Mouse (Mus musculus) lung, postnatal 14 days (tissue): ENCODE data around the gene Hspb7.

Source experiments
- DNase-seq: peaks from one replicate; pipeline ENCODE4 v3.0.0; 2021

The Hspb7 gene

GRCm38 (mm10) chr4:141420886-141421285 lies 307 bp downstream of the Hspb7 start:
- DNase-seq = no peak

GRCm38 (mm10) chr4:141421423-141421822 lies 844 bp downstream of the Hspb7 start:
- DNase-seq = peak; percentile 65

- no peak for DNase-seq
Measured at GRCm38 (mm10) chr4:141422841-141423240, 2.3 kb downstream of the Hspb7 start.

GRCm38 (mm10) chr4:141423288-141423687 lies 2.7 kb downstream of the Hspb7 start:
- no peak for DNase-seq

DNA sequence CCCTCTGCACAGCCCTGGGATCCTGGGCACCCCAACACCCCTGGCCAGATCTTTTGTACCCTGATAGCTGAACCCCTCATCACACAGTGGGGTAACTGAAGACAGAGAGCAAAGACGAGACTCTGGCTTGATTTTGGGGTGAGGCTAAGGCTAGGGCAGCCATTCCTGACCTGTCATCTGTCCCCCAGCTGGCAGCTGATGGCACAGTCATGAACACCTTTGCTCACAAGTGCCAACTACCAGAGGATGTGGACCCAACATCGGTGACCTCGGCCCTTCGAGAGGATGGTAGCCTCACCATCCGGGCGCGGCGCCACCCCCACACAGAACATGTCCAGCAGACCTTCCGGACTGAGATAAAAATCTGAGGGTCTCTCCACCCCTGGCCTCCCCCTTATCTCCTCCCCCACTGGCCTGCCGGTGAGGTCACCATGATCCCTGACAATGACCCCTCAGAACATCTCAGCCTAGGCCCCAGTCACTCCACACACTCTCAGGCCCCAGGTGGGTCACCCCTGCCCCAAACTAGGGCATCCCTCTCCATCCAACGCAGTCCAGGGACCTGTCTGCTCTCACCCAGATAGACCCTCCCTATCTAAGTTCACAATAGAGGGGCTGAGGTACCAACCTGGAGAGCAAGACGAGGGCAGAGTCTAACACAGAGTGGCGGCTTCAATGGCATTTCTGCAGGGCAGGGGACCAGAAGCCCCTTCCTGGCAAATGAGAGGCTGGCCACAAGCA lies 3.3 kb downstream of the Hspb7 start:
- no peak for DNase-seq

DNA sequence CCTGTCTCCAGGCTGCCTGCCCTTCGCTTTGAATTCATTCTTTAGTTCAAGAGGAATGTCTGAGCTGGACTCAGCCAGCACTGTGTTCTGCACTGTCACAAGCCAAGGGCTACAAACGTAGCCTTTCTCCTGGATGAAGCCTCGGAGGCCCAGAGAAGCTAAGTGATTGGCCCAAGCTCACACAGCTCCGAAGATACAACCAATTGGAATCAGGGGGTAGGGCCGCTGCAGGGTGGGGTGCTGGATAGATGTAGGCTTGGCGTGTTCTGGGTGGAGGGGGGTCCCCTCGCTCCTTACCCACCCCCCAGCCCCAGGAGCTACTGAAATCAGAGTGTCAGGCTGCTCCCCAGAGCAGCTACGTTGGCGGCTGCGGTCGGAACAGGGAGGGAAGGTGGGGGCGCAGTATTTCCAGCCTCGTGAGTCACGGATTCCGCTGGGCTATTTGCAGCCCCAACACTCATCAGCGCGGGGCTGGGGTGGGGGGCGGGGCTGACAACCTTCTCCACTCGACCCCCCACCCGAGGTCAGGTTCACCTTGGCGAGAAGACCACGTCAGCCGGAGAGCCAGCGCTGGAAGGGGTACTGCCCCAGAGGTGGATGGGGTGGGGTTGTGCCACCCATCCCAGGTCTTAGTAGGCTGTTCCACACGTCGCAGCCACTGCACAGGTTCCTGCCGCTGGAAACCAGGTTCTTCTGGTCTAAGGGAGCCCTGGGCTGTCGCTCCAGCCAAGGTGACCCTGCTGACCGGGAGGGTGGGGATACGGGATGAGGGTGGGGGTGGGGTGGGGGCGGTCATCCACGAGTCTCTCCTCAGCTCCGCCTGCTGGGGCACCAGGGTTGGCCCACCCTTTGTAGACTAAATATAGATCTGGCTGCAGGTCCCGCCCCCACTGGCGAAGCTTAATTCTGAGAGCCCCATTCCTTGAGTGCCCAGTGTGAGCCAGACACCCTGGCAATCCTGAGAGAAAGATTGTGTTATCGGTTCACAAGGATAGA lies 5.2 kb downstream of the Hspb7 start:
- DNase-seq = no peak

DNA sequence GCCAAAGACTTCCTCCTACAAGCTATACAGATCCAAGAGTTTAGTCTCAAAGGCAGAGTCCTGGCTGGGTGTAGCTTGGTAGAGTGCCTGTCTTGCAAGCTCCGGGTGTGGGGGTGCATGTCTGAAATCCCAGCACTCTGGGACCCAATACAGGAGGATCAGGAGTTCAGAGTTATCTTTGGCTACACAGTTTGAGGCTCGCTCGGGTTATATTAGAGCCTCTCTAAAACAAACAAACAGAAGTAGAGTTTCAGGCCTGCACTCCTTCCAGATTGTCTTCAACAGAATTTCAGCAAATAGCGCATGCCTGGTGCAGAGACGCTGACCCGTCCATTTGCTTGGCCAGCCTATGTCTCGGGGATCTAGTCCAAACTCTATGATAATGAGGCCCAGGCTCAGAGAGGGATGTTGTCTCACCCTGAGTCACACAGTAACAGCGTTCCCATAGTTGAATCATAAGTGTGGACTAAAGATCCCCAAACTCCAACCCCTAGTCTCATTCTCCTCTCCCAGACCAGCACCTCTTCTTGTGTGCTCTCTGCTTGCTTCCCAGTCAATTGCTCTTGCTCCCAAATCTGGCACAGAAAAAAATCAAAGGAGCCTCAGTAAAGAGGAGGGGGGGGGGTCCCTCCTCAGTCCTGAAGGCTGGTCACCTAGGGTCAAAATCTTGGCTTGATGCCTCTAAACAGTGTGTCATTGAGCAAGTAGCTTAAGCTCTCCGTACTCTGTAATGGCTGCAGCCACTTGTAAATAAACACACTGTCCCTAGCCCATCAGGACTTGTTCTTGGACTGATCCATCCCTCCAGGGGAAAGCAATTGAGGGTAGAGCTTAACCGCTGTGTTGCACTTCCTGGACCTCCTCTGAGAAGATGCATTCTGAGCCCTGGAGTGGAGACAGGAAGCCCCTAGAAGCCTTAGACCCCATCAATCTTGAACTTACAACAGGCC lies 6.5 kb downstream of the Hspb7 start:
- DNase-seq = no peak

DNA sequence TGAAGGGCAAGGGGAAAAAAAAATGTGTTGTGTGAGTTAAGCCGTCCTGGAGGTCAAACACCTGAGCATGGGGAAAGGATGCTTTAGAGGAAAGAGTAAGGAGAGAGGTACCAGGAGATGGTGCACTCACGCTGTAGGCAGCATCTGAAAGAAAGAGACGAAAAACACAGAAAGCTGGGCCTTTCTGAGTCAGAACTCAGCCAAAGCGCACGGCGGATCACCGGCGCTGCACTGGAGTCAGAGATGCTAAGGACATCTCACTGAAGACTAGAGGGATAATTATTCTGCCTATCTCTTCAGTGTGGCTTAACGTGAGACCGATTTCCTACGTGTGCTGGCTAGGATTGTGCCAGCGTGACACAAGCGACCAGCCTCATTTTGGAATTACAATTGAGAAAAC lies 7.3 kb downstream of the Hspb7 start:
- DNase-seq = no peak

DNA sequence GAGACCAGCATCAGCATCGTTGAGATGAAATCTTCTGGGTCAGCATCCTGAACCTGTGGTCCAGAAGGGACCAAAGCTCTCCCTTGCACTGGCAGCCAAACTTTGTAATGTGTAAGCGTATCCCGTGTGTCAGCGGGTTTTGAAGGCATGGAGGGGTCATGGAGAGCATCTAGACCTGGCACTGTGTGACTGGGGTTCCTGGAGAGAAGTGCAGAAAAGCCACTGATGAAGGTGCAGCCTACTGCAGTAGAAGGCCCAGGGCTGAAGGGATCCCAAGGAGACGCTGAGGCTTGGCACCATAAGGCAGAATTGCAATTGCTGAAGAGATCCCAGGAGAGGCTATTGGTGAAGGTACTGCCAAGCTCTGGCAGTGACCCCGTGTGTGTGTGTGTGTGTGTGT lies 8.8 kb downstream of the Hspb7 start:
- DNase-seq = no peak

DNA sequence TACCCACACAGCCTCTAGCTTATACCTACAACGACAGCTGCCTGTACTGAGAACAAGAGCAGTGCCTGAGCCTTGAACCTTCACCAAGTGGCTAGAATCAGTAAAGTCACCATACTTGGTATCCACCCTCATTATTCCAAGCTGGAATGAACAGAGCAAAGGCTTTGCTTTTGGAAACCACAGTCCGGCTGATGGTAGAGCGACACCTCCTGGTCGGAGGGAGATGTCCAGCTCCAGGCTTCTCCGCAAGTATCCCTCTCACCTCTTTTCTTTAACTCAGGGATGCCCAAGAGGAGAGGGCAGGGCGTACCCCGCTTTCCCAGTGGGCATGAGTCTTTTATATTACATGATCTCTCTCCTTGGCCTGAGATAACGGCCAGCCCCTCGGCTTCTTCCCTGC lies 9.3 kb downstream of the Hspb7 start:
- no peak for DNase-seq

- DNase-seq = peak; percentile 80
Measured at GRCm38 (mm10) chr4:141430997-141431396, 10.4 kb downstream of the Hspb7 start.

- DNase-seq = no peak
Measured at GRCm38 (mm10) chr4:141432666-141433065, 12.1 kb downstream of the Hspb7 start.

- no peak for DNase-seq
Measured at GRCm38 (mm10) chr4:141433191-141433590, 12.6 kb downstream of the Hspb7 start.

GRCm38 (mm10) chr4:141435974-141436373 lies 15.4 kb downstream of the Hspb7 start, which contains the start of gene Srarp:
Srarp (minus strand) TSS chr4:141436105.
- DNase-seq = no peak

- no peak for DNase-seq
Measured at GRCm38 (mm10) chr4:141439083-141439803, 18.7 kb downstream of the Hspb7 start.

- no peak for DNase-seq
Measured at GRCm38 (mm10) chr4:141440877-141441276, 20.3 kb downstream of the Hspb7 start.

DNA sequence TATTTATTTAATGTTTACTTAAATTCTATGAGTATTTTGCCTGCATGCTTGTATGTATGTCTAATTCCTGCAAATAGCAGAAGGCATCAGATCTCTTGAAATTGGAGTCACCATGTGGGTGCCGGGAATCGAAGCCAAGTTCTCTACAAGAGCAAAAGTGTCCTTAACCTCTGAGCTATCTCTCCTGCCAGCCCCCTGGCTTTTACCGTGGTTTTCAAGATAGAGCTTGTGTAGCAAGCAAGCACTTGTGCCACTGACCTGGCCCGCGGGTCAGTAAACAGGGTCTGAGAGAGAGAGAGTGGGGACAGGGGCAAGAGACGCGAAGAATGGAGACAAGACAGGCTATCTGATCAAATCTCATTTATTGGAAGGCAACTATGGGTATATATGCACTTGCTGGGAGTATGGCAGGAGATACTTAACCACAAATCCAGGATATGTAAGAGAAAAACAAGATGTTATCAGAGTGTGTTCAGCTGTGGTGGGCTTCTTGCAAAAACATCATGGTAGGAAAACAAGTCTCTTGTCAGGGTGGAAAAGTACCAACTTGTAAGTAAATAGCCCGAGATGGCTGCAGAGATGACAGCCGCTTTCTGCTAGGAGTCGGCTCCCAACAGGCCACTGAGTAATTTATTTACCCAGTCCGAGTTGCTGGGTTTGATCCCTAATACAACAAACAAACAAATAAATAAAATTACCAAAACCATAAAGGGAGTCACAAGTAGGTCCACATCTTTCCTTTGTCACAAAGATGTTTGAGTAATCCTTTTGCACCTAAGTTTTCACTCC lies 23.3 kb downstream of the Hspb7 start:
- DNase-seq = no peak

DNA sequence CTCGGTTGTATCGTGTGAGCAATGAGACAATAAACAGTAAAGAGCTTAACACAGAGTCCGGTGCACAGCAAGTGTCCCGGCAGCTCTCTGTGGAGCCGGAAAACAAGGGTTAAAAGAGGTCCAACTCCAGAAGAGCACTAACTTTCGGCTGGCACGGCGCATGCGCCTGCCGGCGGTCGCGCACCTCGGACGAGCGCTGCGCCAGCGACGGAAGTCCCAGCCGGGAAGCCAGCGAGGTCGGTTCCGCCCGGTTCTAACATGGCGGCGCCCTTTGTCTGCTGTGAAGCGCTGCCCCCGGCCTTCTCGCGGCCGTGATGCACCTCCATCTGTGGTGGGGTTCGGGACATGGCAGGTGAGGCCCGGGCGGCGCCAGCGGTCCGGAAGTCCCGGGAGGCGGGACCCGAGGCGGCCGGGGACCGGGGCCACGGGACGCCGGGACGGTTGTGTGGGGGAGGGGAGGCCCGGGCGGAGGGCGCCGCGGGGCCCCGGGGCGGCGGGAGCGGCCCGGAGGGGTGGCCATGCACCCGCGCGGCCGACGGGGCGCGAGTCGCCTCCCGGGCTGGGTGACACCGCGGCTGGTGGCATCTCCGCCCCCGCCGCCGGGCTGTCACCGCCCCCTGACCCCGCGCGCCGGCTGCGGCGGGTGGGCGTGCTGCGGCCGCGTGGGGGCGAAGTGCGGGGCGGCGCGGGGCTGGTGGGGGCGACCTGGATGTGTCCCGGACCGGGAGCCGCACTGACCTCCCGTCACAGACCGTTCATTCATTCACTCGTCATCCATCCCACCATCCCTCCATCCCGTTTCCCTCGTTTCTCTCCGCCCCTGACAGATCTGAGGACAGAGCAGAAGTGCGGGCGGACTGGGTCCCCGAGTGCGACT lies 24.1 kb downstream of the Hspb7 start, which contains the start of gene Zbtb17:
Gene Zbtb17 (plus strand): TSS at position 204 of the 877 bp plus-strand sequence.
- DNase-seq = peak; percentile 91

DNA sequence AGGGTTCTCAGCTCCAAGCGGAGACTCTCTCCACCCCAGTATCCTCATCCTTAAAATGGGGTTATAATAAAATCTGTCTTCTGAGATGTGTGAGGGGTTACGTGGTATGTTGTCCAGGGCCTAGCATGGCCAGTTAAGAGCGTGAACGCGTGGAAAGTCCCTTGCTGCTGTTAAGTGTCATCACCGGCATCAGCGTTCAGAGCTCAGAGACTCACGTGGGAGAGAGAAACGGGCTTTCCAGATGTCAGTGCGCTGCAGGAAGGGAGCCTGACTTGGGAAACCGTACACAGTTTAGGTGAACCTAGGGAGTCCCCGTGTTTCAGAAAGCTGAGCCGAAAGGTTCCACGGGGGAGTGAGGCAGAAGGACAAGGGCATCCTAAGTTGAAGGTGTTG lies 24.7 kb downstream of the Hspb7 start:
- no peak for DNase-seq

DNA sequence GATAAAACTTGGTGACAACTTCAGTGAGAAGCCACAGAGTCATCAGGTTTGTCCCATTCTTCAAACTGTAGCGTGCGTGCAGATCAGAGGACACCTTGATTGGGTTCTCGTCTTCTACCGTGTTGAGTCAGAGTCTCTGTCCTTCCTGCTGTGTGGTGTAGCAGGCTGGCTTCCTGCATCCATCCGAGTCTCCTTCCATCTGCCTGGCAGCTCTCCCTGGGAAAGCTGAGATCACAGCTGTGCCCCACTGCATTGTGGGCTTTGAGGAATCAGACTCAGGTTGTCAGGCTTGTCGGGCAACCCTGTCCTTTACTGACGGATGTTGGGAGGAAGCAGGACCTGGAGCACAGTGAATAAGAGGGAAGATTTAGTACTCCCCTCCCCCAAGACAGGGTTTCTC lies 25.6 kb downstream of the Hspb7 start:
- no peak for DNase-seq
